Mouse (Mus musculus): ENCODE measurements around the gene Kantr.

GRCm38 (mm10) chrX:152342358-152342901, 15.1 kb upstream of the Kantr start, which contains the start of gene Tspyl2:
- TF ChIP-seq TAL1 (conservative IDR thresholded peaks at IDR 0.05; ENCODE audit: low read depth, low read length) = no peak
- no peak for TF ChIP-seq CTCF (IDR thresholded peaks at IDR 0.05; ENCODE audit: low read depth, low read length)
- no peak for TF ChIP-seq GATA1 (IDR thresholded peaks at IDR 0.05; ENCODE audit: borderline replicate concordance, low read length)
- TF ChIP-seq GATA2 (IDR thresholded peaks at IDR 0.05; ENCODE audit: borderline replicate concordance, low read depth, low read length) = no peak

Data from G1E (cell line).